Mouse (Mus musculus): ENCODE results near the gene Unc5c.

The Unc5c gene

GRCm38 (mm10) chr3:141819331-141819941, 354.4 kb downstream of the Unc5c start:
- no peak for DNase-seq

- no peak for DNase-seq
Observed at GRCm38 (mm10) chr3:141828301-141828700, 363.3 kb downstream of the Unc5c start.

- DNase-seq, result no peak
Observed at GRCm38 (mm10) chr3:141831135-141831534, 366.1 kb downstream of the Unc5c start.

- DNase-seq, result no peak
Observed at GRCm38 (mm10) chr3:141838864-141839263, 373.8 kb downstream of the Unc5c start.

GRCm38 (mm10) chr3:141849206-141849605, 384.2 kb downstream of the Unc5c start:
- no peak for DNase-seq

GRCm38 (mm10) chr3:141850141-141850540, 385.1 kb downstream of the Unc5c start:
- DNase-seq, result no peak

- DNase-seq, result no peak
Observed at GRCm38 (mm10) chr3:141854339-141854738, 389.3 kb downstream of the Unc5c start.

- no peak for DNase-seq
Observed at GRCm38 (mm10) chr3:141857123-141857522, 392.1 kb downstream of the Unc5c start.

GRCm38 (mm10) chr3:141862816-141863461, 397.9 kb downstream of the Unc5c start:
- peak; percentile 4 for DNase-seq

GRCm38 (mm10) chr3:141871805-141872204, 406.8 kb downstream of the Unc5c start:
- no peak for DNase-seq

- DNase-seq, result no peak
Observed at GRCm38 (mm10) chr3:141872337-141873042, 407.5 kb downstream of the Unc5c start.

GRCm38 (mm10) chr3:141882496-141882895, 417.5 kb downstream of the Unc5c start:
- DNase-seq, result no peak

GRCm38 (mm10) chr3:141884190-141884589, 419.2 kb downstream of the Unc5c start:
- no peak for DNase-seq
